Mouse (Mus musculus) forebrain, embryonic 16.5 days (tissue): Measurements from ENCODE around the gene Ptk7. TPM values are rescaled to one million over a fixed set of nuclear protein-coding genes. Genes with fewer than 3 reads are reported as not detected.

Source experiments
- ATAC-seq: fragments of 200-750 bp; cut with Nextera tagmentation; 2 replicates; pipeline ENCODE4 v1.8.0; 2017; ENCODE audit warnings: mild to moderate bottlenecking, moderate library complexity
- H3K27ac ChIP-seq: fragments of 300-500 bp; sonication (generic); 2 replicates; pipeline ENCODE4 v1.5.1; 2014; ENCODE audit warnings: low read length, control low read depth
- H3K27me3 ChIP-seq: fragments of 300-500 bp; sonication (generic); replicated peaks from 2 replicates; pipeline ENCODE4 v1.6.1; 2014; ENCODE audit warnings: low read length; ENCODE audit not compliant: control insufficient read depth, insufficient read depth
- H3K36me3 ChIP-seq: fragments of 300-500 bp; sonication (generic); 2 replicates; pipeline ENCODE4 v1.6.1; 2014; ENCODE audit not compliant: control insufficient read depth, insufficient read depth
- H3K4me1 ChIP-seq: fragments of 300-500 bp; sonication (generic); replicated peaks from 2 replicates; pipeline ENCODE4 v1.6.1; 2014; ENCODE audit warnings: low read length; ENCODE audit not compliant: control insufficient read depth, insufficient read depth
- H3K4me2 ChIP-seq: fragments of 300-500 bp; sonication (generic); 2 replicates; pipeline ENCODE4 v1.6.1; 2014; ENCODE audit warnings: mild to moderate bottlenecking, low read length, control low read depth
- H3K4me3 ChIP-seq: fragments of 300-500 bp; sonication (generic); replicated peaks from 2 replicates; pipeline ENCODE4 v1.5.1; 2014; ENCODE audit warnings: mild to moderate bottlenecking, low read length, control low read depth
- H3K9ac ChIP-seq: fragments of 300-500 bp; sonication (generic); replicated peaks from 2 replicates; pipeline ENCODE4 v1.6.1; 2014; ENCODE audit warnings: low read depth, low read length, control low read depth
- H3K9me3 ChIP-seq: fragments of 300-500 bp; sonication (generic); 2 replicates; pipeline ENCODE4 v1.6.1; 2016; ENCODE audit warnings: low read length; ENCODE audit not compliant: control insufficient read depth
- WGBS: fragments of 180-500 bp; shearing (Covaris S2); extraction: QIAGEN DNeasy Blood & Tissue Kit; methylation state at CpG from one replicate; pipeline ENCODE4 v1.1.7; 2014; 5-methylcytosine and 5-hydroxymethylcytosine counted together
- microRNA-seq: library from miRNA; unstranded; fragments of <30 nt; microRNA quantifications from one replicate; pipeline ENCODE4, GENCODE M21; 2017
- polyA plus RNA-seq: library from polyadenylated mRNA; unstranded; fragments of >200 nt; fragmentation: Nextera tagmentation; extraction: Ambion mirVana; gene quantifications from 2 replicates; pipeline ENCODE4 v1.2.1, GENCODE M21; 2015

Gene Ptk7
- polyA plus RNA-seq, 1 experiment from 2014 or later: 33.9 TPM

DNA sequence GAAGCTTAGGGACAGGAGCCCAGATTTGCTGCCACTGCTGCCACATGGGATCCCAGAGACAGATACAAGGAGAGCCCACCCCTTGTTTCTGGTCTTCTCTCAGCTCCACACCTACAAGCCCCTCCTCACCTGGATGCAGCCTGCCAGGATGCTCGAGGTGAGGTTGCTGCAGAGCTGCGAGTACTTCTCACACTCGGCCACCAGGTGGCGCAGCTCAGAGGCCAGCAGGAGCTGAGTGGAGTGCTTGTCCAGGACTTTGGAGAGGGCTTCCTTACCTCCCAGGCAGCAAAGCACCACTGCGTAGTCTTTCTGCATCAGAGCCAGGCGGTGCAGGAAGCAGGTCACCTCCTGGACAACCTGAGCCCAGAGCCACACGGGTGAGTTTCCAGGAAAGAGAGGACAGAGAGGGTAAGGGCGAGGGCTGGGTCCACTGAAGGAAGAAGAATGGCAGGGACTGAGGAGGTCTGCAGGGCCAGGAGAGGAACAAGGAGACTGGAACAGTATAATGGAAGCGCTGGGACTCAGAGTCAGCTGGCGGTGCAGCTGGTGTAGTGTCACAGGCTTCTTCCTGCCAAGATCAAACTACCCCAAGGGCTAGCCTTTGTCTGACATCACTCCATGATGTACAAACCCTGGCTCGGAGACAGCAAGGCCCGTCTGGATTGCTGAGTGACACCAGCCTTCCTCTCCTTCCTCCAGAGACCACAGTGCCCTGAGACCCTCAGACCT is 103.6 kb downstream of the Ptk7 start:
- H3K9ac ChIP-seq: no peak overlapping the region
- ATAC-seq: peak; percentile 68
- H3K4me1 ChIP-seq: no peaks in the 10 kb centered on the region
- 33% methylated on average over 12 of the region's 12 CpGs for WGBS
- H3K4me2 ChIP-seq: no peak overlapping the region
- H3K27me3 ChIP-seq: 0 out of 2 replicates have a peak, but pooled peaks cover 3% of the 10 kb centered on the region
- H3K36me3 ChIP-seq: 0 out of 2 replicates have a peak, but pooled peaks cover 7% of the 10 kb centered on the region
- H3K9me3 ChIP-seq: no peaks in the 10 kb centered on the region
- no peak overlapping the region for H3K27ac ChIP-seq
- H3K4me3 ChIP-seq: no peak overlapping the region

- Histone ChIP-seq H3K4me1 (no peaks in the 10 kb centered on the region), H3K27ac (no peak overlapping the region), H3K4me3 (no peak overlapping the region), H3K36me3 (0 out of 2 replicates have a peak, but pooled peaks cover 7% of the 10 kb centered on the region), H3K27me3 (0 out of 2 replicates have a peak, but pooled peaks cover 3% of the 10 kb centered on the region), H3K9ac (no peak overlapping the region), H3K9me3 (no peaks in the 10 kb centered on the region), H3K4me2 (no peak overlapping the region)
- 0 out of 2 replicates have a peak, but pooled peaks have one; percentile 4 for ATAC-seq
- 85% methylated on average over 10 of the region's 10 CpGs for WGBS
Observed at GRCm38 (mm10) chr17:46525065-46525464, 104.2 kb downstream of the Ptk7 start.

DNA sequence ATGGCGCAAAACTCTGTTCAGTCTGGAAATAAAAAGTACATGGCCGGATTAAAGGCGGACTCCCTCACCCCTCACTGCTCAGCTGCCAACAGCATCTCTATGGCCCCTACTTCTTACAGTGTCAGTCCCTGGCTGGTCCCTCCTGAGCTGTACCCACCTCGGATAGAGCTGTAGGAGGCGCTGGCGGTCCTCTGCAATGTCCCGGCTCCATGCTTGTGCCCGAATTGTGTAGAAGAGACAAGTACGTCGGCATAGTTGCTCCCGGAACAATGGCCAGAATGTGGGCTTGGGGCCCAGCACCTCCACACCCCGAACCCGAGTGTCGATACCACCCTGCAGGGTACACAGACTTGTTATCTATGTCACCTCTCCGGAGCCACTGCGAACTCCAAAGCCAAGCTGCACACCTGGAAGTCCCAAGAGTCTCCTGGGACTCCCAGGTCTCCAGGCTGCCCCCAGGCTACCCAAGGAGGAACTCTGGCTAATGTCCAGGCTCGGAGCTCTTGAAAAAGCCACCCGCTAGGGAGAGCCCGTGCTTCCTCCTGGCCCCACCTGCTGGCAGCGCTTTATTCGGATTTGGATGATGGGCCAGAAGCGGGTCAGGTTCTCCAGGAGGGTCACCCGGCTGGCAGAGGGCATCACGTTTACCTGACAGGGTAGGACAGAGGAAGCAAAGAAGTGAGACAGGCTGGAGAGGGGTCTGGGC is 107.2 kb downstream of the Ptk7 start:
- no peak for ATAC-seq
- Histone ChIP-seq H3K9ac (no peak overlapping the region), H3K9me3 (no peaks in the 10 kb centered on the region), H3K36me3 (no peaks in the 10 kb centered on the region), H3K4me3 (no peak overlapping the region), H3K27me3 (0 out of 2 replicates have a peak, but pooled peaks cover 3% of the 10 kb centered on the region), H3K27ac (no peak overlapping the region), H3K4me2 (no peak overlapping the region), H3K4me1 (no peaks in the 10 kb centered on the region)
- 22% methylated on average over 24 of the region's 24 CpGs for WGBS

DNA sequence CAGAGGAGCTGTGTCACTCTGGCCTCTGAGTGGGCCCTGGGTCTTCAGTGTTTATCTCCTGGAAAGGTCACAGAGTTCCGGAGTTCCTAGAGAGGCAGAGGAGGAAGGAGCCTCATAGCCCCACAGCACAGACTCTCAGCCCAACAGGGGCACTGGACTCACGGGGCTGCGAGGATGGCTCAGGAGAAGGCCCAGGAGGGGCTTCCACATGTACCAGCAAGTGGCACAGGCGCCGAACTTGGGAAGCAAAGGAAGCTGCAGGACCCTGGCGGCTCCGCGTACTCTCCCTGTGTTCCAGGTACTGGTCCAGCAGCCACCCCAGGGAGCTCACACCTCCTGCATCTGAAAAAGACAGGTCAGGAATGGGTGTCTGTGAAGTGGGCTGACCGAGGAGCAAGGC is 108.1 kb downstream of the Ptk7 start:
- H3K27ac ChIP-seq: no peak overlapping the region
- no peak overlapping the region for H3K4me3 ChIP-seq
- H3K4me2 ChIP-seq: no peak overlapping the region
- H3K4me1 ChIP-seq: no peaks in the 10 kb centered on the region
- ATAC-seq: no peak
- 0 out of 2 replicates have a peak, but pooled peaks cover 3% of the 10 kb centered on the region for H3K27me3 ChIP-seq
- H3K9me3 ChIP-seq: no peaks in the 10 kb centered on the region
- WGBS: 84% methylated on average over 9 of the region's 9 CpGs
- H3K36me3 ChIP-seq: no peaks in the 10 kb centered on the region
- no peak overlapping the region for H3K9ac ChIP-seq

DNA sequence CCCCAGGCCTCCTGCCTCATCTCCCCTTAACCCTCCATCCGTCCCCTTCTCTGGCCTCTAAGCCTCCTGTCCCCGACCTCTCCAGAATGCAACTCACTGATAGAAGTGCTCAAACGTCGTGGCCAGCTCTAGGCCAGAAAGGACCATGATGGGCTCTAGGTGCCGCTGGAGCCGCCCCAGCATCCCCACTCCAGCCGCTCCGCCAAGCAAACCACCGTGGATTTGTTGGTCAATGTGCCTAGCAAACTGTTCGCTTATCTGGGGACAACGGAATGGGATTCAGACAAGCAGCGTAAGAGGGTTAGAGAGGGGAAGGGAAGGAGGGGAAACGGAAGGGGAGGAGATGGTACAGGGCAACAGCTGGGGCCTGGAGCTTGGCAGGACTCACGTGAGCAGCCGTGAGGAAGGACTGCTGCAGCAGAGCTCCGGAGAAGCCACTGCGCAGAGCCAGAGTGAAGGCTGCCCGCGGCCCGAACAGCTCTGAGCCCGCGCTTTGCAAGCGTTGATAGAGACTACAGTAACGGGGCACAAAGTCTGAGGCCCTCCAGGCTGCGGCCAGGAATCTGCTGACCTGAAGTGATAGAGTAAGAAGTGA is 108.8 kb downstream of the Ptk7 start:
- 46% methylated on average over 25 of the region's 25 CpGs for WGBS
- Histone ChIP-seq H3K4me3 (no peak overlapping the region), H3K27me3 (0 out of 2 replicates have a peak, but pooled peaks cover 3% of the 10 kb centered on the region), H3K36me3 (no peaks in the 10 kb centered on the region), H3K4me1 (no peaks in the 10 kb centered on the region), H3K9ac (no peak overlapping the region), H3K27ac (no peak overlapping the region), H3K4me2 (no peak overlapping the region), H3K9me3 (no peaks in the 10 kb centered on the region)
- ATAC-seq: no peak

DNA sequence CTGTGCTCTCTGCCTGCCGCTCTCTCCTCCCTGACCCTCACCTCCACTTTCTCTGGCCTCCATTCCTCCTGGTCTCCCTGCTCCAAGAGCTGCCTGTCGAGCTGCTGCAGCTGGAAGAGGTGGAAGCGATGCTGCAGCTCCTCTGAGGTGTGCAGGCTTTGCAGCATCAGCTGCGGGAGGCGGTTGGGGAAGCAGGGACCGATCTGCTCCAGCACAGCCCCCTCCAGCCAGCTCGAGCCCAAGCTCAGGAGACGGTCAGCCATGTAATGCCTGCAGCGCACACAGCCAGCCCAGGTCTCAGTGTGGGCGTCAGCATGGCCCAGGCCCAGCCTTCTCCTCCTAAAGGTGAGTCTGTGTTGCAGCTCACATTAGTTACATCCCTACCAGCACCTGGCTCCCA is 109.3 kb downstream of the Ptk7 start:
- Histone ChIP-seq H3K9ac (no peak overlapping the region), H3K4me2 (no peak overlapping the region), H3K4me3 (no peak overlapping the region), H3K27ac (no peak overlapping the region), H3K36me3 (no peaks in the 10 kb centered on the region), H3K4me1 (no peaks in the 10 kb centered on the region), H3K27me3 (0 out of 2 replicates have a peak, but pooled peaks cover 3% of the 10 kb centered on the region), H3K9me3 (no peaks in the 10 kb centered on the region)
- 60% methylated on average over 10 of the region's 10 CpGs for WGBS
- ATAC-seq: no peak

Small RNAs within 50 kb of the gene (microRNA-seq; reads per million reads assigned to microRNA genes)
- gene Mir6976: 0.83 reads per million

Other genes starting within 250 kb of the Ptk7 start
- 13.2 and 14.2 TPM in 2 replicates for gene Zfp318, start 245.8 kb downstream of the Ptk7 start, polyA plus RNA-seq
- 2.1 and 2.2 TPM in 2 replicates for gene Crip3, start 200.6 kb downstream of the Ptk7 start, polyA plus RNA-seq
- not detected in 2 replicates for gene Slc22a7, start 191.0 kb downstream of the Ptk7 start, polyA plus RNA-seq
- gene Ttbk1, start 141.8 kb downstream of the Ptk7 start, polyA plus RNA-seq: 5.1 and 5.6 TPM in 2 replicates
- 26.0 and 26.6 TPM in 2 replicates for gene Dnph1, start 132.8 kb downstream of the Ptk7 start, polyA plus RNA-seq
- gene Cul9, start 83.1 kb downstream of the Ptk7 start, polyA plus RNA-seq: 17.3 and 19.8 TPM in 2 replicates
- gene Srf, start 73.3 kb downstream of the Ptk7 start, polyA plus RNA-seq: 3.4 and 3.6 TPM in 2 replicates
- 42.8 and 43.9 TPM in 2 replicates for gene Klc4, start 16.5 kb upstream of the Ptk7 start, polyA plus RNA-seq
- gene Mrpl2, start 16.7 kb upstream of the Ptk7 start, polyA plus RNA-seq: 66.1 and 74.9 TPM in 2 replicates
- gene Cul7, start 20.8 kb upstream of the Ptk7 start, polyA plus RNA-seq: 38.8 and 42.8 TPM in 2 replicates
- gene Rrp36, start 44.8 kb upstream of the Ptk7 start, polyA plus RNA-seq: 47.7 and 51.1 TPM in 2 replicates
- gene Mea1, start 49.3 kb upstream of the Ptk7 start, polyA plus RNA-seq: 208 and 240 TPM in 2 replicates
- 191 and 194 TPM in 2 replicates for gene Klhdc3, start 51.4 kb upstream of the Ptk7 start, polyA plus RNA-seq
- gene Ppp2r5d, start 75.6 kb upstream of the Ptk7 start, polyA plus RNA-seq: 87.5 and 96.6 TPM in 2 replicates
- 22.7 and 24.6 TPM in 2 replicates for gene Pex6, start 82.0 kb upstream of the Ptk7 start, polyA plus RNA-seq
- gene Gnmt, start 99.7 kb upstream of the Ptk7 start, polyA plus RNA-seq: 0.93 and 1.1 TPM in 2 replicates
- gene Cnpy3, start 122.7 kb upstream of the Ptk7 start, polyA plus RNA-seq: 61.9 and 64.5 TPM in 2 replicates
- 0.39 TPM in 1 of 2 replicates, not detected in the other for gene Ptcra, start 134.2 kb upstream of the Ptk7 start, polyA plus RNA-seq
- 52.8 and 56.0 TPM in 2 replicates for gene 2310039H08Rik, start 143.1 kb upstream of the Ptk7 start, polyA plus RNA-seq
- gene Rpl7l1, start 153.2 kb upstream of the Ptk7 start, polyA plus RNA-seq: 107 and 115 TPM in 2 replicates
- 8.8 and 10.0 TPM in 2 replicates for gene Bicral, start 229.0 kb upstream of the Ptk7 start, polyA plus RNA-seq